Mouse (Mus musculus): ENCODE results near the gene Olfr1423.

DNA sequence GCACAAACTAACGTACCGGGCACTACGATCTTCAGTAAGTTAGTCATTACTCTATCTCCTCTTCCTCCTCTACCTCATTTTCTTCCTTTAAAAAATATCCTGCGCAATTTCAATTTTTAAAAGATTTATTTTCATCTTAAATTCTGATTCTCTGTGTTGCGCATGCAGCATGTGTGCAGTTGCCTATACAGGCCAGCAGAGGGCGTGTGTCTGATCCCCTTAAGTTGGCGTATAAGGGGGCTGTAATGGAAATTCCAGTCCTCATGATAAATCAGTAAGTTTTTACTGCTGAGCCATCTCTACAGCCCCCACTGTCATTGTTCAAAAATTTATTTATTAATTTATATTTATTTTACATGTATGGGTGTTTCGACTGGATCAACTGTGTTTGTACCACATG, 25.4 kb downstream of the Olfr1423 start:
- TF ChIP-seq GATA1 (IDR thresholded peaks at IDR 0.05; ENCODE audit: low read length), result no peak
- TF ChIP-seq TAL1 (IDR thresholded peaks at IDR 0.05; ENCODE audit: low read length), result no peak

All from erythroblast, embryonic 14.5 days (primary cell).